Mouse (Mus musculus): Measurements from ENCODE around the gene Gm4707. TPM values are rescaled to one million over a fixed set of nuclear protein-coding genes. Genes with fewer than 3 reads are reported as not detected.

The Gm4707 gene
- polyA plus RNA-seq, 1 experiment, result 5.2 TPM

DNA sequence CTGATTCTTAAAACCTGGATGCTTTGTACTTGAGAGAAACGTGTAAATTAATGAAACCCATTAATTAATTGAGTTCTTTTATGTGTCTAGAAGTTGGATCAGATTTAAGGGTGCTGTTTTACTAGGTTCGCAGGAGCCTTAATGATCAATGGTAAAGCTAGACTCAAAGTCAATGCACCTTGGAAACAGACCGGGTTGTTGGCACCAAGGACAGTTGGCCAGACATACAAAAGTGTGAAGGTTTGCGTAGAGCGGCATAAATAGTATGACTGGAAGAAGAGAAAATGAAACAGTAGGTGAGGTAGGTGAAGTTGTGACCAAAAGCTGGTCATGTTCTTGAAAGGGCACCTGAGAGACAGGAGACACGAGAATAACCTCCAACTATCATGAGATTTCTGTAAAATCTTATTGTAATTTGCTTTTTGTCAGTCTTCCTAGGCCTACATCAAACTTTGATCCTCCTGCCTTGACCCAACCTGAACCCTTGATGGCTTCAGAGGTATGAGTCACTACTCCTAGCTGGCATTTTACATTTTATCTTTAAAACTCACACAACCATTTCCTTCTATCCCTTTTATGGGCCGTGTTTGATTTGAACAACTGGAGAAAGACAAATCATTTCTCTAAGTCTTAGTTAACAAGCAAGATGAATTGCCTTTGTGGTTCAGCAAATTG is 16.8 kb upstream of the Gm4707 start:
- Histone ChIP-seq H3K4me3 (ENCODE audit: low read depth, low read length) (no peak overlapping the region), H3K27ac (ENCODE audit: insufficient read depth, low read length) (no peak overlapping the region), H3K36me3 (ENCODE audit: control insufficient read depth, insufficient read depth, low read length, poor library complexity, severe bottlenecking) (no peaks in the 10 kb centered on the region), H3K9me3 (replicated peaks; ENCODE audit: control insufficient read depth, insufficient read depth, low read length, poor library complexity, severe bottlenecking) (no peaks in the 10 kb centered on the region), H3K27me3 (ENCODE audit: control insufficient read depth, insufficient read depth, low read length, poor library complexity, severe bottlenecking) (no peaks in the 10 kb centered on the region), H3K9ac (ENCODE audit: low read depth, poor library complexity, severe bottlenecking) (peak overlapping the region; percentile 89; the same call in 1 of the 2 replicates), H3K4me1 (ENCODE audit: control insufficient read depth, insufficient read depth, low read length) (no peaks in the 10 kb centered on the region)
- TF ChIP-seq CTCF (IDR thresholded peaks at IDR 0.05; ENCODE audit: low read depth, low read length), result no peak
- no peak for TF ChIP-seq EP300 (IDR thresholded peaks at IDR 0.05; ENCODE audit: insufficient read depth, low read depth, low read length)
- TF ChIP-seq POLR2A (IDR thresholded peaks at IDR 0.05; ENCODE audit: insufficient read depth, low read length), result no peak

DNA sequence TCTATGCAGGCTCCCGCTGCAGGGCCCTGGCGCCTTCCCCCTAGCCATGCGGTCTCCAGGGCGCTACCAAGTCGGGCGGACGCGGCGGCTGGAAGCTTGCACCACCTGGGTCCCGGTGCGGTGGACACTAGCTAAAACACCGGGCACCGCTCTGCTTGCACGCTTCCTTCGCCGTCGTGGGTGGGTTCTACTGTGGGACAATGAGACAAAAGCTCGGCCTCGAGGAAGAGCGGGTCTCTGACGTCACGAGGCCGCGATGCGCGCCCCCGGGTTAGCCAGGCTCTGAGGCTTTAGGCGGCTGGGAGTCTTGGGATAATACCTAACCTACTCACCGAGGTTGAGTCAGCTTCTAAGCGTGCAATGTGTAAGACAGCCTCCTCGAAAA is 16.0 kb upstream of the Gm4707 start:
- Histone ChIP-seq H3K9ac (ENCODE audit: low read depth, poor library complexity, severe bottlenecking) (peak overlapping the region; percentile 89), H3K36me3 (ENCODE audit: control insufficient read depth, insufficient read depth, low read length, poor library complexity, severe bottlenecking) (no peaks in the 10 kb centered on the region), H3K9me3 (replicated peaks; ENCODE audit: control insufficient read depth, insufficient read depth, low read length, poor library complexity, severe bottlenecking) (no peaks in the 10 kb centered on the region), H3K27me3 (ENCODE audit: control insufficient read depth, insufficient read depth, low read length, poor library complexity, severe bottlenecking) (no peaks in the 10 kb centered on the region), H3K4me3 (ENCODE audit: low read depth, low read length) (peak overlapping the region; percentile 82), H3K27ac (ENCODE audit: insufficient read depth, low read length) (no peak overlapping the region), H3K4me1 (ENCODE audit: control insufficient read depth, insufficient read depth, low read length) (no peaks in the 10 kb centered on the region)
- TF ChIP-seq CTCF (IDR thresholded peaks at IDR 0.05; ENCODE audit: low read depth, low read length) (no peak), EP300 (IDR thresholded peaks at IDR 0.05; ENCODE audit: insufficient read depth, low read depth, low read length) (no peak), POLR2A (IDR thresholded peaks at IDR 0.05; ENCODE audit: insufficient read depth, low read length) (no peak)

DNA sequence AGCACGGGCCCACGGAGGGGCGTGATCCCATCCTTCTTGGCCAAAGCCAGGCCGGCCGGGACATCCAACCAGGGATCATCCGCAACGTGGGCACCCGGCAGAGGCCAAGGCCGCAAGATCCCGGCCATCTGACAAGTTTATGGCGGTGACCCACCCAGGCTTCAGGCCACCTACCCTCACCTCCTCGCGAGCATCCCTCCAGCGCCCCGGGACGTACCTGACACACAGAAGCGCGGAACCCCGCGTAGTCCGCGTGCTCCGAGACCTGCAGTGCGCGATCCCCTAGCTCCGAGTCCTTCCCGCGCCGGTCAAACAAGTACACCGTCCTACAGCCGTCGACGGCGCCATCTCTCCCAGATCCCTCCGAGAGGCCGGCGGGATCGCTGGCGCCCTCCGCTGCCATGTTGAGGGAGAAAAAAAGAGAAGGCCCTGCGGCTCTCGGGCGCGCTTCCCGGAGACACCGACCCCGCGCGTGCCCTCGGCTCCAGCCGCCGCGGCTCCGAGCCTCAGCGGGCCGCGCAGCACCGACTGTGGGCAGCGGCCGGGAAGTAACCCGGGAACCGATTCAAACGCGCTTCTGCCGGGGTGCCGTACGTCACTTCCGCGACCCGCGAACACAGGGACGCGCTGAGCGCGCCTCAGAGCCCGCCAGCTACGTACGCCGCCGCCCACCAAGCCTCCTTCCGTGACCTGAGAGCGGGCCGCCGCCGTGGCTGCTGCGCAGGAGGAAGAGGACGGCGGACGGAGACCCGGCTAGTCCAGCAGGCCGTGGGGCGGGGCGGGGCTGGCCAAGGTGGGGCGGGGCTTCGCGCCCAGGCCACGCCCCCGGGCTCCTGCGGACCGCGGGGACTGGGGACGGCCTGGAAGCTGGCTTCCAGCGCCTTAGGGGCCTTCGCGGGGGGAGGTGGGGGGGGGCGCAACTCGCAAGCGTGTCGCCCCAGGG is 15.3 kb upstream of the Gm4707 start, which contains the start of gene Smchd1:
Gene Smchd1 (minus strand): TSS at position 582 of the 943 bp plus-strand sequence.
- Histone ChIP-seq H3K9me3 (replicated peaks; ENCODE audit: control insufficient read depth, insufficient read depth, low read length, poor library complexity, severe bottlenecking) (no peaks in the 10 kb centered on the region), H3K9ac (ENCODE audit: low read depth, poor library complexity, severe bottlenecking) (peak within 1 kb of the TSS; percentile 89), H3K36me3 (ENCODE audit: control insufficient read depth, insufficient read depth, low read length, poor library complexity, severe bottlenecking) (no peaks in the 10 kb centered on the region), H3K4me1 (ENCODE audit: control insufficient read depth, insufficient read depth, low read length) (no peaks in the 10 kb centered on the region), H3K4me3 (ENCODE audit: low read depth, low read length) (peak within 1 kb of the TSS; percentile 92), H3K27ac (ENCODE audit: insufficient read depth, low read length) (no peak within 1 kb of the TSS), H3K27me3 (ENCODE audit: control insufficient read depth, insufficient read depth, low read length, poor library complexity, severe bottlenecking) (no peaks in the 10 kb centered on the region)
- TF ChIP-seq CTCF (IDR thresholded peaks at IDR 0.05; ENCODE audit: low read depth, low read length) (no peak), EP300 (IDR thresholded peaks at IDR 0.05; ENCODE audit: insufficient read depth, low read depth, low read length) (no peak), POLR2A (IDR thresholded peaks at IDR 0.05; ENCODE audit: insufficient read depth, low read length) (no peak)

DNA sequence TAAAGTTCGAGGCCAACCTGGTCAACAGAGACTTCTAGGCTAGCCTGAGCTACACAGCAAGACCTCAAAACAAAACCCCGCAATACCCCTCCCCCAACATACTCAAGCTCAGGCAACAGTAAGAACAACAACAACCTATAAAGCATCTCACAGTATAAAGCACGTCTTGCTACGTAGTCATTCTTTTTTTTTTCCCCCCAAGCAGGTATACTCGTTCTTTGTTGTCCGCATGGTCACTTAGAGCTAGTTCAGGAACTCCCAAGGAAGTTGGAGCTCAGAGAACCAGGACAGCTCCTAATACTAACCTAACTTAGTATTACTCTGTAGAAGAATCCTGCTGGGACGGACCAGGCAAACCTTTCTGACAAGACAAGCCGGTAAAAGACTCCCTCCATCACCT is 14.4 kb upstream of the Gm4707 start:
- Histone ChIP-seq H3K9me3 (replicated peaks; ENCODE audit: control insufficient read depth, insufficient read depth, low read length, poor library complexity, severe bottlenecking) (no peaks in the 10 kb centered on the region), H3K27me3 (ENCODE audit: control insufficient read depth, insufficient read depth, low read length, poor library complexity, severe bottlenecking) (no peaks in the 10 kb centered on the region), H3K27ac (ENCODE audit: insufficient read depth, low read length) (no peak overlapping the region), H3K36me3 (ENCODE audit: control insufficient read depth, insufficient read depth, low read length, poor library complexity, severe bottlenecking) (no peaks in the 10 kb centered on the region), H3K9ac (ENCODE audit: low read depth, poor library complexity, severe bottlenecking) (peak overlapping the region; percentile 89), H3K4me1 (ENCODE audit: control insufficient read depth, insufficient read depth, low read length) (no peaks in the 10 kb centered on the region), H3K4me3 (ENCODE audit: low read depth, low read length) (peak overlapping the region; percentile 92)
- TF ChIP-seq CTCF (IDR thresholded peaks at IDR 0.05; ENCODE audit: low read depth, low read length) (no peak), POLR2A (IDR thresholded peaks at IDR 0.05; ENCODE audit: insufficient read depth, low read length) (no peak), EP300 (IDR thresholded peaks at IDR 0.05; ENCODE audit: insufficient read depth, low read depth, low read length) (no peak)

DNA sequence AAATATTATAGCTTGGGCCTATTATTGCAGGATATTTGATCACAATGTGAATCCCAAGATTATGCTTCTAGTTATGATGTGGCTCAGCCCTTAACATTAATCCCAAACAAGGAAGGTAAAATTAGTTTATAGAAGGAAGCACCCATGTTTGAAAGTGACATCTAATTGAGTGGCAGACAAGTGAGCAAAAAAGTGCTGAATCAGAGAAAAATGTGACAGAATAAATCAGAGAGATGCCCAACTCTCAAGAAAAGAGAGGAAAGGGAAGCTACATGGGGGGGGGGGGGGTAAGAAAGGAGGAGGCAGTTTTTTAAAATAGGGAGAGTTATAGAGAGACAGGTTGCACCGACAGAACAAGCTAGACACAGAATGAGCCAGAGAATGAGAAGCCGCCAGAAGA is 11.5 kb upstream of the Gm4707 start:
- Histone ChIP-seq H3K4me3 (ENCODE audit: low read depth, low read length) (no peak overlapping the region), H3K9ac (ENCODE audit: low read depth, poor library complexity, severe bottlenecking) (no peak overlapping the region), H3K27ac (ENCODE audit: insufficient read depth, low read length) (no peak overlapping the region), H3K4me1 (ENCODE audit: control insufficient read depth, insufficient read depth, low read length) (no peaks in the 10 kb centered on the region), H3K27me3 (ENCODE audit: control insufficient read depth, insufficient read depth, low read length, poor library complexity, severe bottlenecking) (no peaks in the 10 kb centered on the region), H3K9me3 (replicated peaks; ENCODE audit: control insufficient read depth, insufficient read depth, low read length, poor library complexity, severe bottlenecking) (no peaks in the 10 kb centered on the region), H3K36me3 (ENCODE audit: control insufficient read depth, insufficient read depth, low read length, poor library complexity, severe bottlenecking) (no peaks in the 10 kb centered on the region)
- TF ChIP-seq POLR2A (IDR thresholded peaks at IDR 0.05; ENCODE audit: insufficient read depth, low read length) (no peak), CTCF (IDR thresholded peaks at IDR 0.05; ENCODE audit: low read depth, low read length) (no peak), EP300 (IDR thresholded peaks at IDR 0.05; ENCODE audit: insufficient read depth, low read depth, low read length) (no peak)
